Mouse (Mus musculus) ES-E14 (cell line): Measurements from ENCODE around the gene Slc36a4.

ENCODE experiments used
- CHD2 ChIP-seq: IDR thresholded peaks from 2 replicates; pipeline ENCODE4 v1.6.1; 2014; ENCODE audit warnings: mild to moderate bottlenecking, low read depth, low read length, inconsistent platforms
- HCFC1 ChIP-seq: IDR thresholded peaks from 2 replicates; pipeline ENCODE4 v1.6.1; 2012; ENCODE audit warnings: low read length, inconsistent platforms, borderline replicate concordance; ENCODE audit not compliant: insufficient read depth
- ZC3H11A ChIP-seq: IDR thresholded peaks from 2 replicates; pipeline ENCODE4 v1.6.1; 2012; ENCODE audit warnings: low read depth, mild to moderate bottlenecking, inconsistent platforms, low read length, borderline replicate concordance

GRCm38 (mm10) chr9:15741428-15741827 is 31.9 kb downstream of the Slc36a4 start:
- TF ChIP-seq ZC3H11A (no peak), CHD2 (no peak), HCFC1 (no peak)
